Mouse (Mus musculus): Measurements from ENCODE around the gene Lhfpl4. TPM values are rescaled to one million over a fixed set of nuclear protein-coding genes. Genes with fewer than 3 reads are reported as not detected.

The Lhfpl4 gene
- total and polyA plus RNA-seq, 3 experiments = 0.19 to 7.7 TPM; not detected in 1

GRCm38 (mm10) chr6:113184866-113185525 is 10.2 kb downstream of the Lhfpl4 start:
- H3K27ac ChIP-seq (ENCODE audit: control insufficient read depth, low read depth, low read length) = no peak overlapping the region
- no peaks in the 10 kb centered on the region for H3K36me3 ChIP-seq (ENCODE audit: control insufficient read depth in 1 of 2, insufficient read depth in 2 of 2, low read length in 2 of 2)
- H3K79me2 ChIP-seq (ENCODE audit: control insufficient read depth, insufficient read depth, low read length, poor library complexity) = no peaks in the 10 kb centered on the region
- H3K4me1 ChIP-seq (ENCODE audit: control insufficient read depth in 1 of 2, insufficient read depth in 2 of 2, low read length in 2 of 2) = no peaks in the 10 kb centered on the region
- no peaks in the 10 kb centered on the region for H3K9me3 ChIP-seq (replicated peaks; ENCODE audit: insufficient read depth, low read length)
- no peak overlapping the region for H3K4me3 ChIP-seq (ENCODE audit: control insufficient read depth in 1 of 2, insufficient read depth in 1 of 2, low read depth in 2 of 2, low read length in 2 of 2)
- H3K27me3 ChIP-seq (ENCODE audit: control insufficient read depth in 1 of 2, insufficient read depth in 2 of 2, low read length in 2 of 2) = peaks cover 0 to 1% of the 10 kb centered on the region in 2 experiments; a peak in 1 of 4 replicates
- no peak for DNase-seq (ENCODE audit: low read depth, low spot score)
- H3K9ac ChIP-seq (ENCODE audit: control insufficient read depth, low read depth, low read length, poor library complexity, severe bottlenecking) = no peak overlapping the region
- TF ChIP-seq E2F4 (IDR thresholded peaks at IDR 0.05; ENCODE audit: borderline replicate concordance, low read depth, low read length) (no peak), EP300 (IDR thresholded peaks at IDR 0.05; ENCODE audit: low read depth in 1 of 2, low read length in 2 of 2) (no peak), BHLHE40 (IDR thresholded peaks at IDR 0.05; ENCODE audit: borderline replicate concordance, low read depth, low read length) (no peak), GABPA (IDR thresholded peaks at IDR 0.05; ENCODE audit: low read depth, low read length) (no peak), NELFE (IDR thresholded peaks at IDR 0.05; ENCODE audit: low read depth, low read length) (no peak), TBP (IDR thresholded peaks at IDR 0.05; ENCODE audit: low read depth, low read length) (no peak), USF1 (IDR thresholded peaks at IDR 0.05; ENCODE audit: low read depth, low read length) (no peak), RAD21 (IDR thresholded peaks at IDR 0.05; ENCODE audit: low read depth, low read length) (no peak), TCF12 (IDR thresholded peaks at IDR 0.05; ENCODE audit: low read depth, low read length) (no peak), MYB (IDR thresholded peaks at IDR 0.05; ENCODE audit: low read depth, low read length) (no peak), POLR2AphosphoS2 (IDR thresholded peaks at IDR 0.05; ENCODE audit: low read length) (no peak), NRF1 (IDR thresholded peaks at IDR 0.05; ENCODE audit: insufficient read depth, low read depth, low read length, poor library complexity, severe bottlenecking) (no peak), MXI1 (IDR thresholded peaks at IDR 0.05; ENCODE audit: low read depth, low read length) (no peak), JUND (IDR thresholded peaks at IDR 0.05; ENCODE audit: low read depth, low read length) (no peak), SIN3A (IDR thresholded peaks at IDR 0.05; ENCODE audit: low read length) (no peak)

GRCm38 (mm10) chr6:113184163-113184562 is 11.0 kb downstream of the Lhfpl4 start:
- H3K27ac ChIP-seq (ENCODE audit: control insufficient read depth, low read depth, low read length) = no peak overlapping the region
- DNase-seq (ENCODE audit: low read depth, low spot score) = no peak
- H3K4me1 ChIP-seq (ENCODE audit: control insufficient read depth in 1 of 2, insufficient read depth in 2 of 2, low read length in 2 of 2) = no peaks in the 10 kb centered on the region
- TF ChIP-seq NRF1 (IDR thresholded peaks at IDR 0.05; ENCODE audit: insufficient read depth, low read depth, low read length, poor library complexity, severe bottlenecking) (no peak), KAT2A (conservative IDR thresholded peaks at IDR 0.05; ENCODE audit: low read depth, low read length) (no peak), CTCF (IDR thresholded peaks at IDR 0.05 in 2 of 3, conservative IDR thresholded peaks at IDR 0.05 in 1 of 3; ENCODE audit: control insufficient read depth in 1 of 3, insufficient read depth in 1 of 3, low read depth in 2 of 3, low read length in 3 of 3, poor library complexity in 1 of 3, severe bottlenecking in 1 of 3) (no peak), TCF12 (IDR thresholded peaks at IDR 0.05; ENCODE audit: low read depth, low read length) (no peak), ZC3H11A (IDR thresholded peaks at IDR 0.05; ENCODE audit: low read depth, low read length) (no peak), TBP (IDR thresholded peaks at IDR 0.05; ENCODE audit: low read depth, low read length) (no peak)
- no peaks in the 10 kb centered on the region for H3K36me3 ChIP-seq (ENCODE audit: control insufficient read depth in 1 of 2, insufficient read depth in 2 of 2, low read length in 2 of 2)
- H3K4me3 ChIP-seq (ENCODE audit: control insufficient read depth in 1 of 2, insufficient read depth in 1 of 2, low read depth in 2 of 2, low read length in 2 of 2) = no peak overlapping the region
- H3K9me3 ChIP-seq (replicated peaks; ENCODE audit: insufficient read depth, low read length) = no peaks in the 10 kb centered on the region
- H3K27me3 ChIP-seq (ENCODE audit: control insufficient read depth in 1 of 2, insufficient read depth in 2 of 2, low read length in 2 of 2) = peaks cover 0 to 4% of the 10 kb centered on the region in 2 experiments; a peak in 2 of 4 replicates
- H3K9ac ChIP-seq (ENCODE audit: control insufficient read depth, low read depth, low read length, poor library complexity, severe bottlenecking) = no peak overlapping the region
- no peaks in the 10 kb centered on the region for H3K79me2 ChIP-seq (ENCODE audit: control insufficient read depth, insufficient read depth, low read length, poor library complexity)

Data from MEL (cell line).